Mouse (Mus musculus) hindbrain, postnatal 0 days (tissue): ENCODE results near the gene AU015836. TPM values are rescaled to one million over a fixed set of nuclear protein-coding genes. Genes with fewer than 3 reads are reported as not detected.

Source experiments
- ATAC-seq: fragments of 200-750 bp; cut with Nextera tagmentation; 2 replicates; pipeline ENCODE4 v1.8.0; 2017; ENCODE audit warnings: mild to moderate bottlenecking, moderate TSS enrichment, moderate library complexity
- DNase-seq: peaks from one replicate; pipeline ENCODE4 v3.0.0-alpha.2; 2015; ENCODE audit warnings: low spot score
- H3K27ac ChIP-seq: fragments of 300-500 bp; sonication (generic); 2 replicates; pipeline ENCODE4 v1.5.1; 2014; ENCODE audit warnings: mild to moderate bottlenecking
- H3K27me3 ChIP-seq: fragments of 300-500 bp; sonication (generic); 2 replicates; pipeline ENCODE4 v1.6.1; 2014; ENCODE audit warnings: low read length, mixed read lengths; ENCODE audit not compliant: insufficient read depth
- H3K36me3 ChIP-seq: fragments of 300-500 bp; sonication (generic); 2 replicates; pipeline ENCODE4 v1.6.1; 2014; ENCODE audit warnings: low read length, mixed read lengths; ENCODE audit not compliant: insufficient read depth
- H3K4me1 ChIP-seq: fragments of 300-500 bp; sonication (generic); 2 replicates; pipeline ENCODE4 v1.6.1; 2014; ENCODE audit warnings: antibody characterized with exemption, low read length, mixed read lengths; ENCODE audit not compliant: insufficient read depth
- H3K4me2 ChIP-seq: fragments of 300-500 bp; sonication (generic); 2 replicates; pipeline ENCODE4 v1.6.1; 2014; ENCODE audit warnings: low read depth, mild to moderate bottlenecking, low read length, moderate library complexity, mixed read lengths
- H3K4me3 ChIP-seq: fragments of 300-500 bp; sonication (generic); 2 replicates; pipeline ENCODE4 v1.5.1; 2014; ENCODE audit warnings: low read length
- H3K9ac ChIP-seq: fragments of 300-500 bp; sonication (generic); replicated peaks from 2 replicates; pipeline ENCODE4 v1.6.1; 2014; ENCODE audit warnings: mild to moderate bottlenecking, low read length, moderate library complexity, mixed read lengths
- H3K9me3 ChIP-seq: fragments of 300-500 bp; sonication (generic); 2 replicates; pipeline ENCODE4 v1.6.1; 2016; ENCODE audit warnings: low read length, mixed read lengths
- CTCF ChIP-seq: IDR thresholded peaks from 2 replicates; pipeline ENCODE4 v1.5.1; 2016; ENCODE audit warnings: antibody characterized with exemption, control low read depth, low read depth
- WGBS: fragments of 180-500 bp; shearing (Covaris S2); extraction: QIAGEN DNeasy Blood & Tissue Kit; methylation state at CpG from one replicate; pipeline ENCODE4 v1.1.7; 2014; 5-methylcytosine and 5-hydroxymethylcytosine counted together
- polyA plus RNA-seq: library from polyadenylated mRNA; unstranded; fragments of >200 nt; fragmentation: Nextera tagmentation; extraction: Ambion mirVana; gene quantifications from 2 replicates; pipeline ENCODE4 v1.2.1, GENCODE M21; 2015
- total RNA-seq: library from RNA; depleted of rRNA; stranded (reverse); fragments of >200 nt; gene quantifications from 2 replicates; pipeline ENCODE4 v1.2.3, GENCODE M21; 2014; rRNA removed

AU015836 gene
- total and polyA plus RNA-seq, 2 experiments from 2014 or later = not detected

GRCm38 (mm10) chrX:94016891-94017290, 48.4 kb downstream of the AU015836 start:
- Histone ChIP-seq H3K27me3 (no peaks in the 10 kb centered on the region), H3K4me3 (no peak overlapping the region), H3K4me2 (no peak overlapping the region), H3K9ac (no peak overlapping the region), H3K36me3 (no peaks in the 10 kb centered on the region), H3K27ac (no peak overlapping the region), H3K4me1 (no peaks in the 10 kb centered on the region), H3K9me3 (no peaks in the 10 kb centered on the region)
- ATAC-seq (no peak), DNase-seq (no peak)
- no peak for TF ChIP-seq CTCF
- WGBS = 36% methylated on average over 1 of the region's 1 CpGs

- DNase-seq (no peak), ATAC-seq (no peak)
Observed at GRCm38 (mm10) chrX:94022264-94022874, 53.9 kb downstream of the AU015836 start.

More at GRCm38 (mm10) chrX:94022264-94022874, 53.9 kb downstream of the AU015836 start:
- no peaks in the 10 kb centered on the region for H3K9me3 ChIP-seq
- TF ChIP-seq CTCF = no peak
- no peaks in the 10 kb centered on the region for H3K27me3 ChIP-seq
- no peak overlapping the region for H3K9ac ChIP-seq
- no peak overlapping the region for H3K4me3 ChIP-seq
- H3K4me1 ChIP-seq = no peaks in the 10 kb centered on the region
- H3K36me3 ChIP-seq = no peaks in the 10 kb centered on the region
- WGBS = 57% methylated on average over 5 of the region's 5 CpGs
- H3K4me2 ChIP-seq = no peak overlapping the region
- no peak overlapping the region for H3K27ac ChIP-seq

Other genes with a start within 250 kb of the AU015836 start
- gene Pdk3, start 136.5 kb upstream of the AU015836 start, total RNA-seq = 18.6 and 22.4 TPM in 2 replicates
- 23.1 and 23.6 TPM in 2 replicates for gene Pdk3, start 136.5 kb upstream of the AU015836 start, polyA plus RNA-seq
- gene Zfx, start 155.0 kb downstream of the AU015836 start, total RNA-seq = 24.2 and 27.9 TPM in 2 replicates
- gene Zfx, start 155.0 kb downstream of the AU015836 start, polyA plus RNA-seq = 19.0 and 20.2 TPM in 2 replicates
- gene Eif2s3x, start 244.2 kb downstream of the AU015836 start, total RNA-seq = 179 and 196 TPM in 2 replicates
- gene Eif2s3x, start 244.2 kb downstream of the AU015836 start, polyA plus RNA-seq = 55.5 and 88.1 TPM in 2 replicates